Mouse (Mus musculus): Measurements from ENCODE around the gene Med6. TPM values are rescaled to one million over a fixed set of nuclear protein-coding genes. Genes with fewer than 3 reads are reported as not detected.

Gene Med6
- polyA plus RNA-seq (2017; shearing (Covaris generic)), result 10 to 100 TPM; 21.4 to 30.0 TPM

GRCm38 (mm10) chr12:81594902-81595671 is at the start of gene Med6:
Med6 (minus strand) TSS chr12:81595008.

GRCm38 (mm10) chr12:81630915-81631660 is 36.3 kb upstream of the Med6 start, which contains the start of gene Ttc9:
Ttc9 (plus strand) TSS chr12:81631249.

DNA sequence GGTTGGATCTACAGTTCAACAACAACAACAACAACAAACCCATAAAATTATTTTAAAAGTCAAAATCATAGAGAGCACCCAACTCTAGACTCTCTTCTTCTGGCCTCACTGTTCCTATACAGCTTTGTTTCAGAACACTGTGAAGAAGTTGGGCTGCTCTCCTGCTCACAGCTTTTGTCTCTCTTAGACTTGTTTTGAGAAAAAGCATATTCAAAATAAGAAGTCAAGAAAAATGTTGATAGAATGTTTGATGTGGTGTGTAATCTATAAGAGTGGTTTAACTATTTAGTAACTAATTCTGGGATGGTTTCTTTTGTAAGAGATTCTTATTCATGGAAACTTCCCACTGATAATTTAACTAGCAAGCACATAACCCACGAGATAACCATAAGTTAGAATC is 26.4 kb downstream of the Med6 start, which contains the start of gene Adam21:
Gene Adam21 (minus strand): TSS at position 101 of the 400 bp plus-strand sequence.

GRCm38 (mm10) chr12:81532316-81533028 is 62.3 kb downstream of the Med6 start, which contains the start of the genes Gm20498 and Synj2bp:
Gm20498 (minus strand) TSS chr12:81532905.
Synj2bp (minus strand) TSS chr12:81532911.

Other genes with a start within 250 kb of the Med6 start
- gene Gm4787, start 215.5 kb downstream of the Med6 start, polyA plus RNA-seq (2017; shearing (Covaris generic)), result under 1 TPM; 0.16 to 0.41 TPM
- under 1 TPM; 0.18 to 0.91 TPM for gene Adam4, start 173.1 kb downstream of the Med6 start, polyA plus RNA-seq (2017; shearing (Covaris generic))
- 100 to 1,000 TPM; 140 to 145 TPM for gene Cox16, start 109.9 kb downstream of the Med6 start, polyA plus RNA-seq (2017; shearing (Covaris generic))
- gene Gm20498, start 62.1 kb downstream of the Med6 start, polyA plus RNA-seq (2017; shearing (Covaris generic)), result 10 to 100 TPM in 1 of 2 experiments, 1 to 10 TPM in 1; 10.0 to 13.0 TPM
- 10 to 100 TPM; 41.0 to 60.7 TPM for gene Synj2bp, start 62.1 kb downstream of the Med6 start, polyA plus RNA-seq (2017; shearing (Covaris generic))
- gene Adam21, start 26.5 kb downstream of the Med6 start, polyA plus RNA-seq (2017; shearing (Covaris generic)), result under 1 TPM; 0.36 to 0.48 TPM
- gene Ttc9, start 36.2 kb upstream of the Med6 start, polyA plus RNA-seq (2017; shearing (Covaris generic)), result under 1 TPM; 0.10 to 0.82 TPM
- 1 to 10 TPM; 1.1 to 3.2 TPM for gene Map3k9, start 186.2 kb upstream of the Med6 start, polyA plus RNA-seq (2017; shearing (Covaris generic))

Measured in inflammation-experienced regulatory T-cells (primary cell).